Mouse (Mus musculus) yolk sac, embryonic 10.5 days (tissue): Measurements from ENCODE around the gene Msrb3.

Source experiments
- DNase-seq: peaks from one replicate; pipeline ENCODE4 v3.0.0-alpha.2; 2017; ENCODE audit warnings: low spot score

Gene Msrb3

DNA sequence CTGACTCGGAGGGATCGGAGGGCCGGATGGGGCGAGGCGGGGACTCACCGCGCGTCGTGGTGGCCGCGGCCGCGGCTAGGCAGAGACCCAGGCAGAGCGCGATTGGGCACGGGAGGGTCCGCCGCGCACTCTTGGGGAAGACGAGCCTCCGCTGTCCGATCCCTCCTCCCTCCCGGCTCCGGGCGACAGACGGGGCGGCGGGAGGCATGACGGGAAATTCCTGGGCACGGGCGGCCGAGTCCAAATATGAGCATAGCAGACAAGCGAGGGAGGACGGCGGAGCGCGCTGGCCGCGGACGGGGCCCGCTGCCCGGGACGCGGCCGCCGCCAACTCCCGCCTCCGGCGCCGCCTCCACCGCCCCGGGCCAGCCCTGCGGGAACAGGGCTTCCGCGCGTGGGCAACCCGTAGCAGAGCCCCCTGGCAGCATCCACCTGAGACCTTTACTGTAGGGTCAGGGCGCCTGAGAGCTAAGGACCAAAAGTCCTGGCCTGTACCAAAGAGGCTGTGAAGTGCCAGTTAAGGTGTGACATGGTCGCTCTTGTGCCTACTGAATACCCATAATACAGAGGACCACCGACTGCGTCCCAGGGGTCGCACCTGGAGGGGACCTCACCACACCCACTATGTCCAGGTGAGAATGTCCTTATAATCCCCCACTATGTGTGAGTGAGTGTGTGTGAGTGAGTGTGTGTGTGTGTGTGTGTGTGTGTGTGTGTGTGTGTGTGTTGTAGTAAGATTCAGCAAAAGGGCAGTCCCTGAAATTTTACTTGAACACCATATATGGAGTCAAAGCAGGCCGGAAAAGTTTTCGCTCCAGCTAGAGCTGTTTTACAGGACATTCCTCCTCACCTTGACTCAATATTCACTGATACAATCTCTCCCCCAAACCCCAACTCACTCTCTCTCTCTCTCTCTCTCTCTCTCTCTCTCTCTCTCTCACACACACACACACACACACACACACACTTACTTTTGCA lies at the start of gene Msrb3:
Msrb3 (minus strand) TSS at position 317 of the 978 bp plus-strand sequence.
- DNase-seq = peak; percentile 83

DNA sequence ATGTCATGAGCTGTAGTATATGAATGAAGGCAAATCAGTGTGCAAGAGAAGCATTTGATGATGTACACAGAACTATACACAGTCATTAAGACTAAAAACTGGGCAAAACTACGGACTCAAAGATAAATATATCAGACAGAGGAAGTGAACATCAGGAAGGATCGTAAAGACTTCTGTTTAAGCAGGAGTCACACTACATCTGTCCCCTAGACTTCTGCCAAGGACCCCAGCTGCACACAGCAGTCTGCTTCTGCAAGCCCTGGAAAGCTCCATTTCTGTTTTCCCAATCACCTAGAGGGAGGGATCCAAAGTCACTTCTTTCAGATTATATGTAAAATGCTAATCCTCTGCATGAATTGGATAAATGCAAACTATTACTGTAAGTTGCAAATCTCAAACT lies 49.6 kb upstream of the Msrb3 start:
- DNase-seq = no peak

DNA sequence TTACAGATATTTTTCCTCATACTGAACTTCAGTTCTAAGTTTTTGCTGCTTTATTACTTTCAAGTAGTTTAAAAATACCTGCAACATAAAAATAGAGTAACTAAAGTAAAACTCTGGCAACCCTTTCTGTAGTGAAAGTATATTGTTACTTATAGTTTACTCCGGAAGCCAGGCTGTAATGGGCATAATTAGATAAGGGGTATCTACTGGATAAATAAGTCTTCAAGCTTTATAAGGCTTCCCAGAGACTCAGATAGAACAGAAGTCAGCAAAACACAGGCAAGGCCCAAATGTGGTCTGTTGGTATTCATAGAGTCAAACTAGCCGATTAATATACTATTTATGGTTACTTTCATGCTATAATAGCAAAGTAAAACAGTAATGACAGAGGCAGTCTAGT lies 48.9 kb upstream of the Msrb3 start:
- no peak for DNase-seq

DNA sequence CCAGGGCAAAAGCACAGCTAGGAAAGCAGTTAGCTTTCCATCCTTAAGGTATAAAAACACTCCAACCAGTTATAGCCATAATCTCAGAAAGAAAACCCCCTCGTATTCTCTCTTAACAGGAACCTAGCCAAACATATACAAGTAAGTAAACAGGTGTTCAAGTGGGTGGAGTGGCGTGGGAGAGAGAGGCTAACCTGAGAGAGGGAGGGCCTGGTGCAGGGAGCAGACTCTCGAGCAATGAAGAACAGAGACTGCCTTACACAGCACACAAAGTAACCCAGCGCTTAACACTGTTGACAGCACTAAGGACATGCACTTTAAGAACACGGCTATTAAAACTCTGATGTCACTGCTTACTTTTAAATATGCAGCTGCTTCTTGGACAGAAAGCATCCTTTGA lies 47.9 kb upstream of the Msrb3 start:
- DNase-seq = no peak

DNA sequence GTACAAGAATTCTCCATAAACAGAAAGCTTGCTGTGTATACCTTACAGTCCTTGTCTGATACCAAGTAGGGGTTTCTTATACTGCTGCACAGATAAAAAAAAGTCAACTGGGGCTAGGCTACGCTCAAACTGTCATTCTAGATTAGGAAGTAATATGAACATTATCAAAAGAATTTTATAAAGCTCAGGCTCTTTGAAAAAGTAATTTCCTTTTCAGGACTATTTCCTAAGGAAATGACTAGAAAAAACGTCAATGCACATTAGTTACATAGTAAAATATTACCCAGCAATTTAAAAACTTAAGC lies 40.0 kb upstream of the Msrb3 start:
- no peak for DNase-seq

DNA sequence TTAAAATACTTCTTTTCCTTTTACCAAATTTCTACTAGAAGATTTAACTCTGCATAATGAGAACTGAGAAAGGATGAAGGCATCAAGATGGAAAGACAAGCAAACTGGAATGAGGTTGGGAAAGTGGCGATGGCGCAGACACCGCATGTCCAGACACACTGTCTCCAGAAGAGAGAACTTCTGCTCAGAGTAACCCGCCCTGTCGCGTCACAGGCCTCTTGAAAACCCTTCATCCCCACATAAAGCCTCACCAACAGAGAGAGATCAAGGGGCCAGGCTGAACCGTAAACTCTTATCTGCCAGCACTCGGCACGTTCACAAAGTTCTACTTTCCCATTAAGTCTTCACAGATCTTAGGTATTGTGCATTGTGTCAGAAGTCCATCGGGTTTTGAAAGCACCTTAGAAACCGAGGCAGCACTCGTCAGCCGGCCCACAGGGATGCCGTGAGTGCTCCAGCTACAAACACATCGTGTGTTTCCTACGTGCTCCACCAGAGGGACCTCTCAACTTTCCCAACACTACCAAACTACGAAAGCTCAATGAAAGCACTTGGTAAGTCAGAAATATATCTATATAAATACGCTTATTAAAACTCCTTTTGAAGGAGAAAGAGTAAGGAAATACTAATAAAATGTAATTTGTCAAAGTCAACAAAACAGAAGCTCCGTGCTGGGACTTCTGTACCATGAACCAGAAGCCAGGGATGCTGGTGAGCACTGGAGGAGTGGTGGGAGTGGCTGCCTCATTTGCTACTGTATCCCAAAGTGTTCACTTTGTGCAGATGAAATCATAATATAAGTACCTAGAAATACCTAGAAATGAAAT lies 39.4 kb upstream of the Msrb3 start:
- no peak for DNase-seq

DNA sequence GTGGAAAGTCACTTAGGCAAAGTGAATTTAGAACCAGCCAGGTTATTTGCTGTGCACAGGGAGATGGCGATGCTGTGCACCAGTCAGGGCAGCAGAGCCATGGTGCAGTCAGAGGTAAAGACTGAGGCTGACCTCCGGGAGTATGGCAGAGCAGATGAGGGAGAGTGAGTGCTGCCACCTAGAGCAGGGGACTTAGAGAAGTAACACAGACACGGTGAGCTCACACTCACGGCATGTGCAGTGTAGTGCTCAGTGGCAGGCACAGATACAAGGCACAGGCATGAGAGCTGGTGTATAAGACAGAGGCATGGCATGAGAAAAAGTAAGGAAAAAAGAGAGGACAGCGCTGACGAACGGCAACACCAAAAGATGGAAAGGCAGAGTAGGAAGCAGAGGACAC lies 30.6 kb upstream of the Msrb3 start:
- no peak for DNase-seq

DNA sequence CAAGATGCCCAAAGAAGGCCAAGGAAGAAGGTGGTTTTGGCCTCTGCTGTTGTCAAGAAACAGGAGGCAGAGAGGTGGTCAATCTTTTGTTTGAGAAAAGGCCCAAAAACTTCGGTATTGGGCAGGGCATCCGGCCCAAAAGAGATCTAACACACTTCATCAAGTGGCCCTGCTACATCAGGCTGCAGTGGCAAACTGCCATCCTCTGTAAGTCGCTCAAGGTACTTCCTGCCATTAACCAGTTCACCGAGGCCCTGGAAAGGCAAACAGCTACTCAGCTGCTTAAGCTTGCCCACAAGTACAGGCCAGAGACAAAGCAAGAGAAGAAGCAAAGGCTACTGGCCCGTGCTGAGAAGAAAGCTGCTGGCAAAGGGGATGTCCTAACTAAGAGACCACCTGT lies 29.3 kb upstream of the Msrb3 start:
- DNase-seq = no peak

DNA sequence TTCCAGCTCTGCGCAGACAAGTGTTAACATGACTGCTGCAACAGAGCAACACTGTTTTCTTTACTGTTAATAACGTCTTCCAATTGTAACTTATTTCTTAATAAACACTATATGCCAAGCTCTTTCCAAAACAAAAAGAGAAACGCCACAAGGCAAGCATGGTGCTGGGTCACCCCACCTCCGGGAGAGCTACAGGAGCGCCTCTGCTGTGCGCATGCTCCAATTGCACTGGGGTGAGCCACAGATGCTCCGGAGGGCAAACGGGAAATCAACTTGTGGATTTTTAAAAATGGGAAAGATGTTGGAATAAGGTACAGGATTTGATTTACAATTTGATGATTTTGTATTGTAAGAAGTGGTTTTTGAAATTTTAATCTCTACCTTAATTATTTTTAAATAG lies 27.3 kb upstream of the Msrb3 start:
- no peak for DNase-seq

DNA sequence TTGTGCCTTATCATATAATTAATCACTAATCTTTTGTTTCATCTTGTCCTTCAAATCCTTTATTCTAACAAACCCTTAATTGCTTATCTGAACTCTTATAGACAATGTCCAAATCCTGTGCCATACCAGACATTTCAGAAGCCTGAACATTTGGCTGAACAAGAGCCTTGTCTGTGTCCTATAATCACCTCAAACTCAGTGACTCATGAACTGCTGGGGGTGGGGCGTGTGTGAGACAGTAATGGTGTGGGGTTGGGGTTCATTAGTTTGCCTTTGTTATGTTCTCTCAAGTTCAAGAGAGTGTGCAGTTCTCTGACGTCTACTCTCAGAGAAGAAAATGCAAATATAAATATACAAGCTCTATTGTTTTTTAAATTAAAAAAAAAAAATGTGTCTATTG lies 22.6 kb upstream of the Msrb3 start:
- no peak for DNase-seq

DNA sequence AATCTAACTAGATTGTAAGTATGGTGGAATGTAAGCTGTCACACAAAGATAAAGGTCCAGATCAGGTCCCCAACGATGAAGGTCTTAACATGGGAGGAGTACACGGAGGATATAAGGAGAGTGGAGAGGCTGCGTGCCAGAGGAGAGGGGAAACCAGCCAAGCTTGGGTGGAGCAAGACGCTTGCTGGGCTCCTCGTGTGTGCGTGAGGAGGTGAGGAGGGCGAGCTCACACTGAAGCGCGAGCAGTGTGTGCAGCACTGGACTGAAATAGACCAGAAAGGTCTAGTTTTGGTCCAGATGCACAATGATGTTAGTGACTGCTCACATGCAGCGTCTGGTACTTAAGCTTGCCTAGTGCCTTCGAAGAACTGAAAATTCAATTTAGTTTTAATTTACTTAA lies 21.7 kb upstream of the Msrb3 start:
- no peak for DNase-seq

DNA sequence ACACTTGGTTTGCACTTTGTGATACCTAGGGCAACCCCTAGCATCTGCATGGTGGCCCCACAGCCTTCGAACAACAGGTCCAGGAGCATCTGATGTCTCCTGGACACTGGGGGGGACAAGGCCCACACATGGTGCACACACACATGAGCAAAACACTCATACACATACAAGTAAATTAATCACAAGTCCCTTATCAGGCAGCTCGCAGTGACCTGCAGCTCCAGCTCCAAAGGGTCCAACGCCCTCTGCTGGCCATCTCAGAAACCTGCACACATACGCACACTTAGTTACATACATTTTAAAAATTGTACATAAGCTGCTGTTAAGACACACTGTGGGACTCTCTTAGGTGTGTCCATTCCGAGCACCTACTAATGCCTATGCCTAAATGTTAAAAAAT lies 17.3 kb upstream of the Msrb3 start:
- DNase-seq = no peak

DNA sequence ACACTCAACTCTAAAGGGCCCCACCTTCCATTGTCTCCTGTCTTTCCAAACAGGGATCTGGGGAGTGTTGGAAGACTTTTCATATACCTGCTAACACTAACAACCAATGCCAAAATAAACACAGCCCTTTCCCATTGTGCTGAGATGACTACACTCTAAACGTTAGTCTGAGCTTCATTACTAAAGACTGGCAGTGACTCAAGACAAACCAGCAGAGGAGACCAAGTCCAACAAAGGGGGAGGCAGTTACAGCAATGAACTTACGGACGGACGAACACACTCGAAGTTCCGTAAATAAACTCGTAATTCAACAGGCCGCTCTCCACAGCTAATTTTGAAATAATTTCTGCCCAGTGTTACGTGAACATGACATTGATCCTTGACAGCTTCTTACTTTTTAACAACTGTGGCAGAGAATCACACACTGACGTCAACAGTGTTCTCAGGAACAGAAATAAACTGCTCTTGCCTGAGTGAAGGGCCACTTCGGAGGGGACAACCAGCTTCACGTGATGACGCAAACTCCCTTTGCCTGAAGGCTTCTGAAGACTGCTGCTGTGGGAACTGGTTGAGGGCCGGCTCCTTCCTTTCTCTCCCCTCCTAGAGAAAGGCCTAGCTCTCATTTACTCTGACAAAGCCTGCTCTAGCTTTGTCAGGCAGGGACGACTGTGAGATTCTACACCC lies 16.2 kb upstream of the Msrb3 start:
- DNase-seq = no peak

DNA sequence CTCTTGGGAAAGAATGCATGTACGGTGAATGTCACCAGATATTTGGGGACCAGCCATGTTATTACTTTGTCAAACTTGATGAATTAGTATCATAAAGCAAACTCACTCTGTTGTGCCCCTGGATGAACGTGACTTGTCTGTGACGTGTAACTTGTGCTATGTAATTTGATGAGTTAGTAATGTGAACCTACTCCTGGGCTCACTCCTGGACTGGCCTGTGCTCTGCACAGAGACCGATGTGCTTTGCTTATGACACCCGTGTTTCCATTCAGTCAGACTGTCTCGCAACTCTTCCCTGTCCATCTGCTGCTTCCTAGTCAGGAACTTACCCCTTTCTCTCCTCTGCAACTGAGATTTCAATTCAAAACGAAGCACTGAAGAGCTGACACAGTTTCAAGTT lies 15.4 kb upstream of the Msrb3 start:
- DNase-seq = no peak

DNA sequence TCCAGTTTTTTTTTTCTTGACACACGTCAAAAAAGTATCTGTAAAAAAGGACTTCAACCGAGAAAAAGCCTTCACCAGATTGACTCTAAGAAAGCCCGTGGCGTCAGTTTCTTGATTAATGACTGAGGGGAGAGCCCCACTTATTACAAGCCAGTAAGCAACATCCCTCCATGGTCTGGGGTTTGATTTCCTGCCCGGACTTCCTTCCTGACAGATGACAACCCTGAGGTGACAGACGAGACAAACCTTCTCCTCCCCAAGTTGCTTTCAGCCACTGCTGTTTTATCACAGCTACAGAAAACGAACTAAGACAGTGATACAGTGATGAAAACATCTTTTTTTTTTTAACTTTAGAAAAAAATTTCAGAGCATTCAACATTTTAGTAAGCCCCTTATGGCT lies 14.9 kb upstream of the Msrb3 start:
- DNase-seq = no peak

DNA sequence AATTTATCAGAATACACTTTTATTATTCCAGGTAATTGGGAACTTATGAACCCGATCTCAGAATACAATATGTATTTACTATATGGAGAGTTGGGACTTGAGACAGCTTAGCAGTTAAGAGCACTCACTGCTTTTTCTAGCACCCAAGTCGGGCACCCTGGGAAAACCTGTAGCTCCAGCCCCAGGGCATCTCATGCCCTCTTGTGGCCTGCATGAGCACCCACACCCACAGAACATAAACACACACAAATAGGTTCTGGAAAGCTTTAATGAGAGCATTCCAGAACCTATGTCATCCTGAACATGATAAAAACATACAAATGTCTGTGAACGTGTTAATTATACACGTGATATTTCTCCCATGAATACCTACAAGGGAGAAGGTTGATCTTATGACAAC lies 13.1 kb upstream of the Msrb3 start:
- no peak for DNase-seq

DNA sequence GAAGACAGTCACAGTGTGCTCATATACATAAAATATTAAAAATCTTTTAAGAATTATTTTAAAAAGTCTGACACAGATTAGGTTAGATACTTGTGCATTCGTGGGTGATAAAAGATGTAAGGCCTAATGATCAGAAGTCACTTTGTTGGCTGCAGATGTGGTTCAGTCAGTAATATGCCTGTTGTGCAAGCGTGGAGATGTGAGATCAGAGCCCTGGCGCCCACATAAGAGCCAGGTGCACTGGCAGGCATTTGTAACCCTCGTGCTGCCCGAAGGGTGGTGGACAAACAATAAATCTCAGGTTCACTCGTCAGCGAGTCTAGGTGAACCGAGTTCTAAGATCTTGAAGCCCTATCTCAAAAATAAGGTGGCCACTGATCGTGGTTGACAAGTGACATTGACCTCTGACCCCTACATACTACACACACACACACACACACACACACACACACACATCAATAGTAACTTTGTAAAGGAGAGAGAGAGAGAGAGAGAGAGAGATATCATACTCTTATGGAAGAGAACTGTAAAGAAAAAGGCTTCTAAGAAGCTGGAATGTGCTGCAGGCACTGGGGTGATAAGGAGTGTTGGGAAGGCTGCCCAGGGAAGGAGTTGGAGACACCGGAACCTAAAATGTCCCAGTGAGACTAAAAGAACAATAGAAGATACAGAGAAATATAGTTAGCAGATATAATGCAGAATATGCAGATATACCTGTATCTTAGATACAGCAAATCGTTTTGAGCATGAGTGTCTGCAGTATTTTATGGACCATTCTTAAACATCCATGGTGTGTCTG lies 10.1 kb upstream of the Msrb3 start:
- no peak for DNase-seq

DNA sequence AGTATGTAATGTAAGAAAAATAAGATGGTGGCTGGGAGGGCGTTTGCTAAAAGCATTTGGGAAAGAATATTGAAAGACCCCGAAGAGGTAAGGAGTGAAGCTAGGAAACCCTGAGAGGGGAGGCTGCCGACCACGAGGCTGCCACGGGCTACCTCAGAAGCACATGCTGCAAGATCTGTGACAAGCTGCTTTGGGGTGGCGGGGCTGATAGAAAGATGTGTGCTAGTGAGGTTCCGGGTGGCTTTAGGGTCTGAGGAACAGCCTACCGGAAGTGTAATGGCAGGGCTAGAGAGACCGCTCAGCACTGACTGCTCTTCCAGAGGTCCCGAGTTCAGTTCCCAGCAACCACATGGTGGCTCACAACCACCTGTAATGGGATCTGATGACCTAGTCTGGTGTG lies 5.8 kb upstream of the Msrb3 start:
- no peak for DNase-seq

DNA sequence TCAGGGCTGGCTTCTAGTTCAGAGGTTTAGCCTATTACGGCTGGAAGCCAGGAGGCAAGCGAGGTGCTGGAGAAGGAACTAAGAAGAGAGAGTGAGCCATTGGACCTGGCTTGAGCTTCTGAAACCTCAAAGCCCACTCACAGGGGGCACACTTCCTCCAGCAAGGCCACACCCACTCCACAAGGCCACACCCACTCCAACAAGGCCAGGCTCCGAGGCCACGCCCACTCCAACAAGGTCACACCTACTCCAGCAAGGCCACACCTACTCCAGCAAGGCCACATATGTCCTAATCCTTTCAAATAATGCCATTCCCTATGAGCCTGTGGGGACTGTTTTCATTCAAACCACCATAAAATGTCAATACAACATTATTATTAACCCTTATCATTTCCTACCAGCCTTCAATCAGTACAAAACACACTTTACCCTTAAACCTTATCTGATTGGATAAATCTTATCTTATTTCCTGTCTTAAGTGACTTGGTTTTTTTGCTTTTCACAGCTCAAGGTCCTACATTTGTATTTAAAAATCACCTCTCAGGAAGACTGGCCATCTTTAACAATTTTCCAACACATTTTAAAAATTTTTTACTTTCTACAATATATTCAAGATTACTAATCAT lies 5.1 kb upstream of the Msrb3 start:
- DNase-seq = no peak

DNA sequence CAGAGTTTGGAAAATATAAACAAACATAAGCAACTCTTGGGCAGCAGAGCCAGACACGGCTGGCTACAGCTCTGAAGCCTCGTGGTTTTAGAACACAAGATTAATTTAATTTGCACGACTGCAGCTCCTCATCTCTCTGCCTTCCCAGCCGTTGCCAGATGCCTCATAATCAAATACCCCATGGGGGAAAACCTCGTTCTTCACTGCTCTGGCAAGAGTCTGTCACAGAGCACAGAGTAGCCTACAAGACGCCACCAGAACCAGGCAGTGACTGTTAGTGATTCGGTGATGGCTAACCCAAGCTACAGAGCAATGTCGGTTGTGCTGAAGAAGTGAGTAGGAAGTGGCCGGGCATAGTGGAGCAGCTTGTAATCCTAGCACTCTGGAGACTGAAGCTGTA lies 2.8 kb upstream of the Msrb3 start:
- no peak for DNase-seq

DNA sequence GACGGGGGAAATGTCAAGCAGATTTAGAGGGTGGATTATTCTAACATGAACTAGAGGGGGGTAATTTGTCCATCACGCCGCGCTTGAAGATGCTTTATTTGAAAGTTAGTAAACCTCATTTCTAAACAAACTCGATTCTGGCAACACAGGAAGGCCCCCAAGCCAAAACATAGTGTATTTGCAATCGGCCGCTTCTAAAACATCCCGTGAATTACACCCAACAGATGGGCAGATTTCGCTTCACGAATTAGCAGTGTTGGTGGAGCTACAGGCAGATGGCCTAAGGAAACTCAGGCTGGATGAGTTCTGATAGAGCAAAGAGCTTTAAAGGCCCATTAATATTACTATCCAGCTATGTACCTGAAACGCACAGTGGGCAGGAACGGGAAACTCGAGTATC lies 1.2 kb upstream of the Msrb3 start:
- no peak for DNase-seq

DNA sequence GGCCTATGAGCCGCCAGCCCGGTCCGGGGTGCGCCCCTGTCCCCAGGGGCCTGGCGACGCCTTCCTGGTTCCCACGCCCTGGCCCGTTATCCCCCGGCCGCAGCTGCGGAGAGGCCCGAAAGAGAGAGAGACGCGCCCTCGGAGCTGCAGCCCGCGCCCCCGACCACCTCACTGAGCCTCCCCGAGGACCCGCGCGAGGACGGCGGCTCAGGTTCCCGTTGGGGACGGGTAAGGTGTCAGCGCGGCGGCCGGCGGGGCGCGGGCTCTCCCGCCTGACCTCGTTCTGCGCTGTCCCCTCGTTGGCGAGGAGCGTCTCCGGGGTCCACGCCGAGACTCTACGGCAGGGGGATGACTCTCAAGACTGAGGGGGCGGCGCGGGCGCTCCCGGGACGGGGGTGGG lies 544 bp downstream of the Msrb3 start:
- no peak for DNase-seq
